Mouse (Mus musculus) CH12.LX (cell line): ENCODE measurements around the gene Vps33b.

Experiments used
- CHD2 ChIP-seq: IDR thresholded peaks from 2 replicates; pipeline ENCODE4 v1.6.1; 2011; ENCODE audit warnings: low read length, improper control_type of control experiment
- CTCF ChIP-seq, 2 experiments: IDR thresholded peaks in 1 of 2; conservative IDR thresholded peaks in 1 of 2; 2 replicates each; pipeline ENCODE4 v1.5.1; 2011 to 2012; ENCODE audit warnings: low read depth in 2 of 2, low read length in 2 of 2, improper control_type of control experiment in 1 of 2, inconsistent platforms in 1 of 2, mild to moderate bottlenecking in 1 of 2, moderate library complexity in 1 of 2
- GABPA ChIP-seq: IDR thresholded peaks from 2 replicates; pipeline ENCODE4 v1.6.1; 2012; ENCODE audit warnings: low read depth, low read length, improper control_type of control experiment, inconsistent platforms; ENCODE audit not compliant: insufficient replicate concordance
- POLR2A ChIP-seq: IDR thresholded peaks from 2 replicates; pipeline ENCODE4 v1.6.1; 2011; ENCODE audit warnings: low read depth, mild to moderate bottlenecking, improper control_type of control experiment, low read length
- SIN3A ChIP-seq: IDR thresholded peaks from 2 replicates; pipeline ENCODE4 v1.6.1; 2012; ENCODE audit warnings: low read length, improper control_type of control experiment, inconsistent platforms
- USF2 ChIP-seq: conservative IDR thresholded peaks from 2 replicates; pipeline ENCODE4 v1.6.1; 2011; ENCODE audit warnings: low read depth, low read length, improper control_type of control experiment
- ZNF384 ChIP-seq: IDR thresholded peaks from 2 replicates; pipeline ENCODE4 v1.6.1; 2012; ENCODE audit warnings: low read depth, low read length, improper control_type of control experiment, inconsistent platforms

DNA sequence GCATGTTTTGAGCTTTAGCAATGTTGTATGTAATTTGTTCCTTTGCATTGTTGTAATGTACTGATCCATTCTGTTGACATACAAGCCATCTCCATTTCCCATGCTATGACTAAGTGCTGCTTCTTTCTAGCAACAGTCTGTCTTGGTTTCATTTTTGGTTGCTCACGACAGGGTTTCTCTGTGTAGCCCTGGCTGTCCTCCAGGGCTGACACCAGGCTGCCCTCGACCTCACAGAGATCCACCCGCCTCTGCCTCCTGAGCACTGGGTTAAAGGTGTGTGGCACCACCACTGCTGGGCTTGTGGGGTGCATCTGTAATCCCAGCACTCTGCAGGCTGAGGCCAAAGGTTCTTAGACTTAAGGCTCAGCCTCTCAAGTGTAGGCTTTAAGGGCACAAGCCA is 30.1 kb downstream of the Vps33b start:
- TF ChIP-seq POLR2A (no peak), USF2 (no peak), CTCF (conservative IDR thresholded peaks at IDR 0.05 in 1 of 2, IDR thresholded peaks at IDR 0.05 in 1 of 2; ENCODE audit: low read depth in 2 of 2, low read length in 2 of 2) (no peak), CHD2 (no peak), ZNF384 (no peak), SIN3A (no peak), GABPA (no peak)
